Mouse (Mus musculus) granulocyte monocyte progenitor cell, adult 5-6 weeks (primary cell): Measurements from ENCODE around the gene Ms4a15. TPM values are rescaled to one million over a fixed set of nuclear protein-coding genes. Genes with fewer than 3 reads are reported as not detected.

Experiments used
- total RNA-seq, 2 experiments: library from RNA; stranded (forward) in 1 of 2; stranded (reverse) in 1 of 2; fragments of 200-712, 200-1000 nt in 1 of 2; fragments of >200 nt in 1 of 2; fragmentation: Nextera tagmentation in 1 of 2; gene quantifications; 2 replicates each; pipeline ENCODE4 v1.2.3; 2014 to 2017

The Ms4a15 gene
- total RNA-seq, 2 experiments from 2014 or later = not detected

Other genes starting within 250 kb of the Ms4a15 start
- gene Cd6, start 163.2 kb downstream of the Ms4a15 start, total RNA-seq (2014; fragmentation: Nextera tagmentation) = 0.28 and 3.8 TPM in 2 replicates
- 0.21 and 0.26 TPM in 2 replicates for gene Cd6, start 163.2 kb downstream of the Ms4a15 start, total RNA-seq (2017)
- gene Slc15a3, start 153.5 kb downstream of the Ms4a15 start, total RNA-seq (2014; fragmentation: Nextera tagmentation) = 0.99 and 1.0 TPM in 2 replicates
- 0.22 and 0.88 TPM in 2 replicates for gene Slc15a3, start 153.5 kb downstream of the Ms4a15 start, total RNA-seq (2017)
- gene Tmem132a, start 123.3 kb downstream of the Ms4a15 start, total RNA-seq (2014; fragmentation: Nextera tagmentation) = 0.53 TPM in 1 of 2 replicates, not detected in the other
- 0.17 and 0.41 TPM in 2 replicates for gene Tmem132a, start 123.3 kb downstream of the Ms4a15 start, total RNA-seq (2017)
- 25.2 and 25.3 TPM in 2 replicates for gene Tmem109, start 111.2 kb downstream of the Ms4a15 start, total RNA-seq (2014; fragmentation: Nextera tagmentation)
- gene Tmem109, start 111.2 kb downstream of the Ms4a15 start, total RNA-seq (2017) = 7.8 and 11.6 TPM in 2 replicates
- 114 and 116 TPM in 2 replicates for gene Prpf19, start 98.0 kb downstream of the Ms4a15 start, total RNA-seq (2014; fragmentation: Nextera tagmentation)
- 140 and 236 TPM in 2 replicates for gene Prpf19, start 98.0 kb downstream of the Ms4a15 start, total RNA-seq (2017)
- not detected in 2 replicates for gene Zp1, start 72.6 kb downstream of the Ms4a15 start, total RNA-seq (2014; fragmentation: Nextera tagmentation)
- gene Zp1, start 72.6 kb downstream of the Ms4a15 start, total RNA-seq (2017) = not detected in 2 replicates
- not detected in 2 replicates for gene Ptgdr2, start 56.1 kb downstream of the Ms4a15 start, total RNA-seq (2014; fragmentation: Nextera tagmentation)
- not detected in 2 replicates for gene Ptgdr2, start 56.1 kb downstream of the Ms4a15 start, total RNA-seq (2017)
- 19.0 and 23.1 TPM in 2 replicates for gene Ccdc86, start 44.0 kb downstream of the Ms4a15 start, total RNA-seq (2014; fragmentation: Nextera tagmentation)
- 15.2 and 20.1 TPM in 2 replicates for gene Ccdc86, start 44.0 kb downstream of the Ms4a15 start, total RNA-seq (2017)
- not detected in 2 replicates for gene Ms4a10, start 18.6 kb downstream of the Ms4a15 start, total RNA-seq (2014; fragmentation: Nextera tagmentation)
- gene Ms4a10, start 18.6 kb downstream of the Ms4a15 start, total RNA-seq (2017) = not detected in 2 replicates
- not detected in 2 replicates for gene Ms4a18, start 24.8 kb upstream of the Ms4a15 start, total RNA-seq (2014; fragmentation: Nextera tagmentation)
- not detected in 2 replicates for gene Ms4a18, start 24.8 kb upstream of the Ms4a15 start, total RNA-seq (2017)
- gene Ms4a8a, start 87.9 kb upstream of the Ms4a15 start, total RNA-seq (2014; fragmentation: Nextera tagmentation) = not detected in 2 replicates
- gene Ms4a8a, start 87.9 kb upstream of the Ms4a15 start, total RNA-seq (2017) = not detected in 2 replicates
- gene 1700017D01Rik, start 137.6 kb upstream of the Ms4a15 start, total RNA-seq (2014; fragmentation: Nextera tagmentation) = not detected in 2 replicates
- gene 1700017D01Rik, start 137.6 kb upstream of the Ms4a15 start, total RNA-seq (2017) = not detected in 2 replicates
- gene 1700025F22Rik, start 172.1 kb upstream of the Ms4a15 start, total RNA-seq (2014; fragmentation: Nextera tagmentation) = not detected in 2 replicates
- not detected in 2 replicates for gene 1700025F22Rik, start 172.1 kb upstream of the Ms4a15 start, total RNA-seq (2017)
- not detected in 2 replicates for gene Ms4a13, start 203.5 kb upstream of the Ms4a15 start, total RNA-seq (2014; fragmentation: Nextera tagmentation)
- gene Ms4a13, start 203.5 kb upstream of the Ms4a15 start, total RNA-seq (2017) = not detected in 2 replicates
- not detected in 2 replicates for gene Ms4a12, start 239.2 kb upstream of the Ms4a15 start, total RNA-seq (2014; fragmentation: Nextera tagmentation)
- not detected in 2 replicates for gene Ms4a12, start 239.2 kb upstream of the Ms4a15 start, total RNA-seq (2017)